Mouse (Mus musculus) stomach, postnatal 0 days (tissue): ENCODE measurements around the gene Nphp3. TPM values are rescaled to one million over a fixed set of nuclear protein-coding genes. Genes with fewer than 3 reads are reported as not detected.

ENCODE experiments used
- ATAC-seq: fragments of 200-750 bp; cut with Nextera tagmentation; 2 replicates; pipeline ENCODE4 v1.8.0; 2017; ENCODE audit not compliant: low FRiP score, low TSS enrichment
- DNase-seq: peaks from one replicate; pipeline ENCODE4 v3.0.0-alpha.2; 2016; ENCODE audit warnings: low spot score
- H3K27ac ChIP-seq: fragments of 300-500 bp; sonication (generic); replicated peaks from 2 replicates; pipeline ENCODE4 v1.5.1; 2014; ENCODE audit warnings: mild to moderate bottlenecking, control low read depth
- H3K27me3 ChIP-seq: fragments of 300-500 bp; sonication (generic); 2 replicates; pipeline ENCODE4 v1.6.1; 2014; ENCODE audit warnings: low read length; ENCODE audit not compliant: control insufficient read depth, insufficient read depth
- H3K36me3 ChIP-seq: fragments of 300-500 bp; sonication (generic); 2 replicates; pipeline ENCODE4 v1.6.1; 2014; ENCODE audit warnings: low read length, mixed read lengths; ENCODE audit not compliant: control insufficient read depth, insufficient read depth
- H3K4me1 ChIP-seq: fragments of 300-500 bp; sonication (generic); replicated peaks from 2 replicates; pipeline ENCODE4 v1.6.1; 2014; ENCODE audit warnings: antibody characterized with exemption; ENCODE audit not compliant: control insufficient read depth, insufficient read depth
- H3K4me2 ChIP-seq: fragments of 300-500 bp; sonication (generic); replicated peaks from 2 replicates; pipeline ENCODE4 v1.6.1; 2014; ENCODE audit warnings: low read depth, mild to moderate bottlenecking, control low read depth, moderate library complexity
- H3K4me3 ChIP-seq: fragments of 300-500 bp; sonication (generic); 2 replicates; pipeline ENCODE4 v1.5.1; 2014; ENCODE audit warnings: low read depth, low read length, control low read depth
- H3K9ac ChIP-seq: fragments of 300-500 bp; sonication (generic); 2 replicates; pipeline ENCODE4 v1.6.1; 2014; ENCODE audit warnings: mild to moderate bottlenecking, low read length, control low read depth, mixed read lengths
- H3K9me3 ChIP-seq: fragments of 300-500 bp; sonication (generic); 2 replicates; pipeline ENCODE4 v1.6.1; 2016; ENCODE audit warnings: low read length; ENCODE audit not compliant: control insufficient read depth
- CTCF ChIP-seq: IDR thresholded peaks from 2 replicates; pipeline ENCODE4 v1.5.1; 2016; ENCODE audit warnings: antibody characterized with exemption, low read depth, mild to moderate bottlenecking, moderate library complexity
- EP300 ChIP-seq: optimal IDR thresholded peaks from 2 replicates; pipeline ENCODE3; 2016; ENCODE audit warnings: antibody characterized with exemption
- WGBS: fragments of 180-500 bp; shearing (Covaris S2); extraction: QIAGEN DNeasy Blood & Tissue Kit; methylation state at CpG from one replicate; pipeline ENCODE4 v1.1.7; 2014; 5-methylcytosine and 5-hydroxymethylcytosine counted together
- polyA plus RNA-seq: library from polyadenylated mRNA; unstranded; fragments of >200 nt; fragmentation: Nextera tagmentation; extraction: Ambion mirVana; gene quantifications from 2 replicates; pipeline ENCODE4 v1.2.1, GENCODE M21; 2015

Nphp3 gene
- 1.8 and 2.1 TPM in 2 replicates for polyA plus RNA-seq

DNA sequence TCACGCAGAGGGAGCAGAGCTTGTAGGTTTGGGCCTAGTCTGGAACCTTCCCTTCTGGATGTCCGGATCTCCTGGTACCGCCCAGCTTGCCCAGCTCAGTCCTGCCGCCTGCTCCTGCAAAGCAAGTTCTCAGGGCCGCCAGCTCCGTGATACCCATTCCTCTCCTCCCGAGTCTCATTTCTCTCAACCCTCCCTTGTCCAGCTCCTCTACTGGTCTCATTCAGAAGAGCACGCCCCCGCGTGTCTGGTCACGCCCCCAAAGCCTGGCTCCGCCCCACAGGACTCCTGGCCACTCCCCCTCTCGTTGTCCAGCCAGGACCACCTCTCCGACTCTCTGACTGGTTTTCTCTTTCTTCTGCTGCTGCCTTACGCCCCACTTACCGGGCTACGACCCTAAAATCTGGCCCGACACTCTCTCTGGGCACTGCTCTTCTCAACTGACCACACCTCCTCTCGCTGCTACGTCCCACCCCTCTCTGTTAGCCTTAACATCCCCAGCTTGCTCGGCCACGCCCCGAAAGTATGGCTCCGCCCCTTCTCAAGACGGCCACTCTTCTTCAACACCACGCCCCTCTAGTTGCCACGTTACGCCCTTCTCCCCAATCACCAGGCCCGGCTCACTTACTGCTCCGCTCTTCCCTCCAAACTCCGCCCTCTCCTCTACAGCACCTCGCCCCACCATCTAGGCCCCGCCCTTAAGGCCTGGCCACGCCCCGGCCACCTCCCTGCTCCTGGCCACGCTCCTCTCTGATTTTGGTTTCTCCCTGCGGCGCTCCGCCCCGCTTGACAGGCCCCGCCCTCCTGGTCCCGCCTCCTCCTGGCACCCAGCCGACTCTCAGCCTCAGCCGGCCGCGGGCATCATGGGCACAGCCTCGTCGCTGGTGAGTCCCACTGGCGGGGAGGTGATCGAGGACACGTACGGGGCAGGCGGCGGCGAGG lies at the start of gene Nphp3:
TSS of gene Nphp3 (plus strand) at position 624 of the 939 bp plus-strand sequence.
- Histone ChIP-seq H3K27me3 (no peaks in the 10 kb centered on the region), H3K4me3 (peak within 1 kb of the TSS; percentile 77), H3K9me3 (no peaks in the 10 kb centered on the region), H3K27ac (peak within 1 kb of the TSS; percentile 94), H3K4me2 (peak within 1 kb of the TSS; percentile 83), H3K9ac (peak within 1 kb of the TSS; percentile 87), H3K4me1 (no peaks in the 10 kb centered on the region), H3K36me3 (peaks cover 4% of the 10 kb centered on the region; the same call in 1 of the 2 replicates)
- peak; percentile 51 for TF ChIP-seq CTCF
- TF ChIP-seq EP300 = no peak
- DNase-seq = peak; percentile 100
- peak; percentile 99 for ATAC-seq
- WGBS = 1% methylated on average over 54 of the region's 55 CpGs

- no peak for TF ChIP-seq CTCF
- TF ChIP-seq EP300 = no peak
- DNase-seq = no peak
- Histone ChIP-seq H3K4me3 (no peak overlapping the region), H3K9ac (no peak overlapping the region), H3K9me3 (no peaks in the 10 kb centered on the region), H3K27ac (no peak overlapping the region), H3K36me3 (no peaks in the 10 kb centered on the region), H3K4me2 (no peak overlapping the region), H3K27me3 (no peaks in the 10 kb centered on the region), H3K4me1 (no peaks in the 10 kb centered on the region)
- WGBS = 56% methylated on average over 6 of the region's 6 CpGs
- no peak for ATAC-seq
These were observed 43.6 kb upstream of the Nphp3 start for GRCm38 (mm10) chr9:103958722-103959121.

- TF ChIP-seq CTCF = no peak
- no peak for TF ChIP-seq EP300
- H3K4me1 ChIP-seq = no peaks in the 10 kb centered on the region
- DNase-seq (no peak), ATAC-seq (no peak)
- H3K27ac ChIP-seq = no peak overlapping the region
- H3K4me3 ChIP-seq = no peak overlapping the region
- no peak overlapping the region for H3K9ac ChIP-seq
- no peaks in the 10 kb centered on the region for H3K9me3 ChIP-seq
- no peaks in the 10 kb centered on the region for H3K27me3 ChIP-seq
- H3K4me2 ChIP-seq = no peak overlapping the region
- H3K36me3 ChIP-seq = no peaks in the 10 kb centered on the region
- WGBS = 78% methylated on average over 10 of the region's 10 CpGs
These were observed 42.4 kb upstream of the Nphp3 start for GRCm38 (mm10) chr9:103959989-103960388.

GRCm38 (mm10) chr9:103996496-103996895 lies 5.8 kb upstream of the Nphp3 start:
- 7% methylated on average over 2 of the region's 2 CpGs for WGBS
- H3K27ac ChIP-seq = no peak overlapping the region
- H3K4me1 ChIP-seq = no peaks in the 10 kb centered on the region
- TF ChIP-seq EP300 (no peak), CTCF (peak; percentile 81)
- H3K4me2 ChIP-seq = no peak overlapping the region
- H3K9ac ChIP-seq = no peak overlapping the region
- ATAC-seq (no peak), DNase-seq (peak; percentile 28)
- no peaks in the 10 kb centered on the region for H3K27me3 ChIP-seq
- H3K9me3 ChIP-seq = no peaks in the 10 kb centered on the region
- H3K36me3 ChIP-seq = no peaks in the 10 kb centered on the region
- no peak overlapping the region for H3K4me3 ChIP-seq

- DNase-seq (no peak), ATAC-seq (no peak)
- no peaks in the 10 kb centered on the region for H3K27me3 ChIP-seq
- peaks cover 4% of the 10 kb centered on the region; the same call in 1 of the 2 replicates for H3K36me3 ChIP-seq
- no peaks in the 10 kb centered on the region for H3K9me3 ChIP-seq
- H3K4me3 ChIP-seq = no peak overlapping the region
- WGBS = 40% methylated on average over 3 of the region's 3 CpGs
- no peak overlapping the region for H3K27ac ChIP-seq
- no peak overlapping the region for H3K9ac ChIP-seq
- H3K4me1 ChIP-seq = no peaks in the 10 kb centered on the region
- TF ChIP-seq CTCF (no peak), EP300 (no peak)
- H3K4me2 ChIP-seq = no peak overlapping the region
These were observed 1.7 kb upstream of the Nphp3 start for GRCm38 (mm10) chr9:104000601-104001000.

DNA sequence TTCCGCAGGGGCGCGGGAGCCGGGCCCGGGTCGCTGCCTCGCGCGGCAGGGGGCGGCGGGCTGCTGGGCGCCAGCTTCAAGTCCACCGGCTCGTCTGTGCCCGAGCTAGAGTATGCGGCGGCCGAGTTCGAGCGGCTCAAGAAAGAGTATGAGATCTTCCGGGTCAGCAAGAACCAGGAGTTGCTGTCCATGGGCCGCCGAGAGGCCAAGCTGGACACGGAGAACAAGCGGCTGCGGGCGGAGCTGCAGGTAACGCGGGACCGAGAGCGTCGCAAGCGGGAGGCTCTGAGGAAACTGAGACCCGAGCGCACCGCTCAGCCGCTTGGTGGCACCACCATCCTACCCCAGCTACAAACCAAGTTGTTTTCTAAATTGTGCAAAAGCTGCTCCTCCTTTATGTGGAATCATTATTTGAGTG lies 578 bp downstream of the Nphp3 start:
- no peaks in the 10 kb centered on the region for H3K9me3 ChIP-seq
- H3K4me3 ChIP-seq = peak overlapping the region; percentile 77
- H3K4me2 ChIP-seq = peak overlapping the region; percentile 83
- H3K4me1 ChIP-seq = no peaks in the 10 kb centered on the region
- peak overlapping the region; percentile 87 for H3K9ac ChIP-seq
- H3K27me3 ChIP-seq = no peaks in the 10 kb centered on the region
- peak overlapping the region; percentile 94 for H3K27ac ChIP-seq
- ATAC-seq = peak; percentile 32
- TF ChIP-seq EP300 = no peak
- TF ChIP-seq CTCF = peak; percentile 76
- WGBS = 0% methylated on average over 36 of the region's 37 CpGs
- peaks cover 4% of the 10 kb centered on the region; the same call in 1 of the 2 replicates for H3K36me3 ChIP-seq
- peak; percentile 81 for DNase-seq
